25 mouse cellular contexts compared by ENCODE assay signal in genomic region chr19:53816242-53816641, GRCm38 (mm10).
DNase-seq lines count a peak whose midpoint lies in the region; ATAC-seq and TF ChIP-seq lines count a peak whose summit lies in the region.
"Had no signal": no experiment of that assay in that cellular context is flagged by ENCODE, and none has a peak within 500 bp of the region (broad histone marks: within the 10 kb centered on the region; RNA-seq: fewer than 3 reads in every experiment).

No protein-coding gene starts in this region.

- H3K4me2 ChIP-seq in liver, embryonic 12.5 days = no peak overlapping the region
- H3K4me2 ChIP-seq in limb, embryonic 15.5 days = no peak overlapping the region
- H3K4me2 ChIP-seq: embryonic facial prominence, embryonic 15.5 days; hindbrain, embryonic 15.5 days; midbrain, embryonic 15.5 days; neural tube, embryonic 12.5 days had no signal

- H3K4me3 ChIP-seq in heart, embryonic 10.5 days = no peak overlapping the region
- no peak overlapping the region for H3K4me3 ChIP-seq in kidney, adult 2 months (ENCODE audit: insufficient read depth, low read depth, low read length)
- no peak overlapping the region for H3K4me3 ChIP-seq in liver, embryonic 12.5 days
- H3K4me3 ChIP-seq in limb, embryonic 15.5 days = no peak overlapping the region
- H3K4me3 ChIP-seq: embryonic facial prominence, embryonic 15.5 days; hindbrain, embryonic 15.5 days; layer of hippocampus, adult 2 months; midbrain, embryonic 15.5 days; neural tube, embryonic 12.5 days had no signal

- WGBS in heart, embryonic 10.5 days = 68% methylated on average over 11 of the region's 11 CpGs
- WGBS in kidney, adult 2 months = 68% methylated on average over 11 of the region's 11 CpGs
- 74% methylated on average over 11 of the region's 11 CpGs for WGBS in liver, embryonic 12.5 days (ENCODE audit: insufficient replicate concordance)
- 54% methylated on average over 11 of the region's 11 CpGs for WGBS in limb, embryonic 15.5 days

- H3K9ac ChIP-seq in liver, embryonic 12.5 days = no peak overlapping the region
- no peak overlapping the region for H3K9ac ChIP-seq in limb, embryonic 15.5 days
- H3K9ac ChIP-seq: embryonic facial prominence, embryonic 15.5 days; hindbrain, embryonic 15.5 days; midbrain, embryonic 15.5 days; neural tube, embryonic 12.5 days had no signal

- no peak for ATAC-seq in liver, embryonic 12.5 days
- ATAC-seq in limb, embryonic 15.5 days (ENCODE audit: insufficient number of reproducible peaks, low FRiP score, low TSS enrichment, low read depth) = no peak
- ATAC-seq: forebrain, embryonic 16.5 days; midbrain, embryonic 15.5 days had no signal

- peaks cover 65% of the 10 kb centered on the region for H3K36me3 ChIP-seq in heart, embryonic 10.5 days
- H3K36me3 ChIP-seq in kidney, adult 2 months (ENCODE audit: control insufficient read depth, insufficient read depth, low read length) = no peaks in the 10 kb centered on the region
- 0 out of 2 replicates have a peak, but pooled peaks cover 8% of the 10 kb centered on the region for H3K36me3 ChIP-seq in liver, embryonic 12.5 days
- H3K36me3 ChIP-seq in limb, embryonic 15.5 days = no peaks in the 10 kb centered on the region
- H3K36me3 ChIP-seq: embryonic facial prominence, embryonic 15.5 days; hindbrain, embryonic 15.5 days; midbrain, embryonic 15.5 days; neural tube, embryonic 12.5 days had no signal

- TF ChIP-seq POLR2A in kidney, adult 2 months (IDR thresholded peaks at IDR 0.05; ENCODE audit: low read depth, low read length) = no peak

- no peak for TF ChIP-seq CTCF in kidney, adult 2 months (conservative IDR thresholded peaks at IDR 0.05; ENCODE audit: insufficient read depth, insufficient read length, low read depth, low read length)

- intact Hi-C loops in heart, postnatal 25 days (cut with DNase I) = no loop called here

- H3K4me1 ChIP-seq in heart, embryonic 10.5 days = peaks cover 55% of the 10 kb centered on the region
- no peaks in the 10 kb centered on the region for H3K4me1 ChIP-seq in kidney, adult 2 months (ENCODE audit: control insufficient read depth, insufficient read depth, low read length)
- peaks cover 67% of the 10 kb centered on the region for H3K4me1 ChIP-seq in liver, embryonic 12.5 days
- 0 out of 2 replicates have a peak, but pooled peaks cover 4% of the 10 kb centered on the region for H3K4me1 ChIP-seq in limb, embryonic 15.5 days
- H3K4me1 ChIP-seq: midbrain, embryonic 15.5 days had no signal

- DNase-seq in heart, embryonic 10.5 days (ENCODE audit: low spot score) = no peak
- DNase-seq in heart, postnatal 25 days (ENCODE audit: low spot score) = no peak
- DNase-seq in kidney, adult 2 months = no peak
- DNase-seq in kidney, postnatal 36 days = no peak
- no peak for DNase-seq in liver
- DNase-seq in frontal cortex, postnatal 25 days (ENCODE audit: low spot score in 2 of 2) = no peak
- DNase-seq: adrenal gland, adult 2 months; B cell, adult 2 months; cerebellum, adult 11 months; cerebellum, adult 9-11 months; gastrocnemius, postnatal 36 days; kidney, adult 9 months; lung, adult 18-20 months; lung, postnatal 10 days; right cerebral cortex, postnatal 14 days had no signal

- peak overlapping the region; percentile 70; the same call in 1 of the 2 replicates for H3K27ac ChIP-seq in heart, embryonic 10.5 days
- peak overlapping the region; percentile 19; the same call in 1 of the 2 replicates for H3K27ac ChIP-seq in kidney, adult 2 months (ENCODE audit: insufficient read depth, low read depth, low read length)
- H3K27ac ChIP-seq in liver, embryonic 12.5 days = 0 out of 2 replicates have a peak overlapping the region, but pooled peaks have one; percentile 4
- peak overlapping the region; percentile 5; the same call in 1 of the 2 replicates for H3K27ac ChIP-seq in limb, embryonic 15.5 days
- H3K27ac ChIP-seq: embryonic facial prominence, embryonic 15.5 days; hindbrain, embryonic 15.5 days; layer of hippocampus, adult 2 months; midbrain, embryonic 15.5 days; neural tube, embryonic 12.5 days had no signal

- H3K9me3 ChIP-seq in heart, embryonic 10.5 days = no peaks in the 10 kb centered on the region
- H3K9me3 ChIP-seq in liver, embryonic 12.5 days (replicated peaks) = no peaks in the 10 kb centered on the region
- H3K9me3 ChIP-seq in limb, embryonic 15.5 days = no peaks in the 10 kb centered on the region
- H3K9me3 ChIP-seq: embryonic facial prominence, embryonic 15.5 days; G1E; hindbrain, embryonic 15.5 days; midbrain, embryonic 15.5 days; neural tube, embryonic 12.5 days had no signal

- H3K27me3 ChIP-seq in heart, embryonic 10.5 days (ENCODE audit: insufficient read depth, poor library complexity, severe bottlenecking) = no peaks in the 10 kb centered on the region
- no peaks in the 10 kb centered on the region for H3K27me3 ChIP-seq in kidney, adult 2 months (replicated peaks; ENCODE audit: control insufficient read depth, insufficient read depth, low read length)
- H3K27me3 ChIP-seq in liver, embryonic 12.5 days (replicated peaks) = no peaks in the 10 kb centered on the region
- no peaks in the 10 kb centered on the region for H3K27me3 ChIP-seq in limb, embryonic 15.5 days
- H3K27me3 ChIP-seq: CH12.LX; embryonic facial prominence, embryonic 15.5 days; hindbrain, embryonic 15.5 days; midbrain, embryonic 15.5 days; neural tube, embryonic 12.5 days had no signal

Comparison
In these comparisons a context has a peak if more than half of its experiments do, and no peak if none do; other contexts are left out.
1. H3K27ac ChIP-seq: peak in every context shown above with its lines; median percentile 70 in heart, embryonic 10.5 days; 19 in kidney, adult 2 months; 5 in limb, embryonic 15.5 days; 4 in liver, embryonic 12.5 days.